Mouse (Mus musculus) C2C12 (cell line): ENCODE measurements at regions not wholly inside any gene's neighbourhood (a gene's known extent, or its start where the extent isn't known, plus 50 kb on each side); places are given as distances from the start of the nearest gene placed in this dataset.

ENCODE experiments used
- CEBPB ChIP-seq: IDR thresholded peaks from one replicate; pipeline ENCODE4 v1.6.1; 2011; ENCODE audit warnings: low read depth, mild to moderate bottlenecking, control low read depth, moderate library complexity
- CTCF ChIP-seq: IDR thresholded peaks from one replicate; pipeline ENCODE4 v1.5.1; 2011; ENCODE audit not compliant: control insufficient read depth, insufficient read depth, insufficient read length
- MAX ChIP-seq: IDR thresholded peaks from one replicate; pipeline ENCODE4 v1.6.1; 2011; ENCODE audit warnings: mild to moderate bottlenecking, control low read depth
- MYOD1 ChIP-seq: IDR thresholded peaks from one replicate; pipeline ENCODE4 v1.6.1; 2011; ENCODE audit warnings: low read depth; ENCODE audit not compliant: control insufficient read depth, insufficient read length
- MYOG ChIP-seq: IDR thresholded peaks from one replicate; pipeline ENCODE4 v1.6.1; 2011; ENCODE audit not compliant: control insufficient read depth, insufficient read length; ENCODE audit errors: extremely low read depth
- USF1 ChIP-seq: IDR thresholded peaks from one replicate; pipeline ENCODE4 v1.6.1; 2011; ENCODE audit warnings: low read depth, mild to moderate bottlenecking, control low read depth, moderate library complexity

DNA sequence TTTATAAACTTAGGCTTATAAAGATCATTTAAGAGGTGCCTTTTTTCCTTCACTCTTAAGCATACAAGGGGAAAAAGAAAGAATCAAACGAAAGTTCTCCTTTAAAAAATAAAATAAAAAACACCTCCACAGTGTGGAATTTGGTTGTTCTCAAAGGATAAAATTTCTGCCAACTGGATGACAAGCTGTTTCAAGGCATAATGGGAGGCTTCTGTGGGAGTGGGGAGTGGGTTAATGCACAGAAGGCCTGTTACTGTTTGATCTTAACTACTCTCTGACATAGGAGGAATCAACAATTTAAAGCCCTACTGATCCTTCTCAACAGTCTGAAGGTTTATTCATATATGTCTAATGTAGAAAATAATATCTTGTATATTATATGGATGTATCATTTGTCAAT, 99.2 kb upstream of the Usp25 start:
- TF ChIP-seq USF1 (no peak), CTCF (no peak), CEBPB (no peak), MAX (no peak), MYOD1 (no peak), MYOG (no peak)
